Mouse (Mus musculus) activated CD4-positive, CD25-positive, alpha-beta regulatory T cell, adult 4 months (primary cell): Measurements from ENCODE around the gene Smim1. TPM values are rescaled to one million over a fixed set of nuclear protein-coding genes. Genes with fewer than 3 reads are reported as not detected.

ENCODE experiments used
- ATAC-seq: one replicate; pipeline ENCODE4 v1.8.0; 2017
- polyA plus RNA-seq, 2 experiments: library from polyadenylated mRNA; unstranded; fragments of 100-300 nt; shearing (Covaris generic); gene quantifications; one replicate each; pipeline ENCODE4 v1.2.1; 2017

The Smim1 gene
- polyA plus RNA-seq: 1 to 10 TPM in 1 of 2 experiments, not detected in 1; 1.0 TPM

DNA sequence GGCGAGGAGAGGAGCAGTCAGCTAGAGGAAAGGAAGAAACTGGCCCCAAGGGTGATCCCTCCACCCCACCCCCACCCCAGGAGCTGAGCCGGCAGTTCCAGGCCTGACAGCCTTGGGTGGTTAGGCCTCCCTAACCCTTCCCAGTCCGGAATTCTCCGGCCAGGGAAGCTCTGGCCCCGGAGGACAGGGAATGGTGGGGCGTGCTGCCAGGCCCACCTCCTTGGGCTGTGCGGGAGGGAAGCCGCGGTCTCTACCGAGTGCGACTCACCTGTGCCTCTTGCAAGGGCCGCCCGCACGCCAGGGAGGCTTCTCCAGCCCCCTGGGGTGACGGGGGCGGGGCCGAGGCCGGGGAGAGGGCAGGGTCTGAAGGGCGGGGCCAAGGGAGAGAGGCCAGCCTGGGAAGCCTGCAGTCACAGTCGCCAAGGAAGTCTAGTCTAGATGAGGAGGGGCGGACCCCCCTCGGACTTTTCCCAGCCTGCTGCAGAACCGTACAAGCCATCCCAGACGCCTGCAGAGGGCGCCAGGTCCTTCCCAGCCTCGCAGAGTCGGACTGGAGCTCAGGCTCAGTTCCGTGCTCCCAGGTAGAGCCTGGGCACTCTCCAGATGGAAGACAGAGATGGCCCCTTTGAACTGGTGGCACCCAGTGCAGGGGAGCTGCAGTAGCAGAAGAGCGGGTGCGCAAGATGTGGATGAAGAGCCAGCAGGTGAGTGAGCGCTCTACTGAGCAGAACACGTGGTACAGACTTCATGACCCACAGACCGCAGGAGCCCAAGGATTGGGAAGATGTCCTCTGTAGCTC lies at the start of gene Smim1:
TSS of gene Smim1 (minus strand) at position 590 of the 800 bp plus-strand sequence.
- ATAC-seq: no peak

DNA sequence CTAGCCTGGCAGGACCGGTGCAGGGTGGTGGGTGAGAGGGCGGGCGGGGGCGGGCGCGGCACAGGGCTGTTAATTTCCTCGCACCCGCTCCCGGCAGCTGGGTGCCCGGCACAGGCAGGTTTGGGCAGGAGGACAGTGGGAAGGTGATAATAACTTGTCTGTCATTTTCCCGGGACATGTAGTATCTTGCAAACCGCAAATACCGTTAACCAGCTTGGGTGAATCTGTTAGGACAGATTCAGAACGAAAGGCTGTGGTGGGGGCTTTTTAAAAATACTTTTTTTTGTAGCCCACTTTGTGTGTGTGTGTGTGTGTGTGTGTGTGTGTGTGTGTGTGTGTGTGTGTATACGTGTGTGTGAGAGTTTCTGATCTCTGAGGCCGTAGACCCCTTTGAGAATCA lies 45.9 kb upstream of the Smim1 start:
- ATAC-seq: no peak

DNA sequence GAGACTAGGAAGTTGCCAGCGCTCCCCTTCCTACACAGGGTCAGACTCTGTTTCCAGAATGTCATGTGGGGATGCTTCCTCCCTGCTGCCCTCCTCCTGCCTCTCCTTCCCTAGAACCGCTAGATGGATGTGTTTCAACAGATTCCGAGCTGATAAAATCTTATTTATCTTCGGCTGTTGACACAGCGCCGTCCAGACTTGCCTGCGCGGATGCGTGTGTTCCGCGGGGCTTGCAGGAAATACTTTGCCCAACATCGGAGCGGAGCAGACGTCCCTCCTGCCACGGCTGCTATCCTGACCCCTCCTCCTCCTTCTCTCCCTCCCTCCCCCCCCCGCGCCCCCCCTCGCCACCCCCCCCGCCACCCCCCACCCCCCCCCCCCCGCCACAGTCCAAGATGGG lies 45.5 kb upstream of the Smim1 start:
- no peak for ATAC-seq

DNA sequence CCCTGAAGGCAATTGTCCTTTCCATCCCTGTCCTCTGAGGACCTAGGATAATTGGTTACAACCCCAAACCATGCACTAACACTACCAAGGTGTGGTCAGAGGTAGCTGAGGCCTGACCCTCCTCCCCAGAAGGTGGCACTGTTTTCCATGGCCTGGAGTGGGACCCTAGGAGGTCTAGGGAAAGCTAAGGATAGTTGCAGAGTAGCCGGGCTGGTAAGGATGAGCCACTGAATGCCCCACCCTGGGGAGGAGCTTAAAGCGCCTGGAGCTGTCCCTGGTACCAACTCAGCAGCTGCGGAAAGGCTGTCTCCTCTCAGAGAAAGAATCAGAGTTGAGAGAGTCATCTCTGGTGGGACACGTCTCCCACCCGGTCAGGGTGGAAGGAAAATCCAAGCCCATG lies 44.9 kb upstream of the Smim1 start:
- no peak for ATAC-seq

DNA sequence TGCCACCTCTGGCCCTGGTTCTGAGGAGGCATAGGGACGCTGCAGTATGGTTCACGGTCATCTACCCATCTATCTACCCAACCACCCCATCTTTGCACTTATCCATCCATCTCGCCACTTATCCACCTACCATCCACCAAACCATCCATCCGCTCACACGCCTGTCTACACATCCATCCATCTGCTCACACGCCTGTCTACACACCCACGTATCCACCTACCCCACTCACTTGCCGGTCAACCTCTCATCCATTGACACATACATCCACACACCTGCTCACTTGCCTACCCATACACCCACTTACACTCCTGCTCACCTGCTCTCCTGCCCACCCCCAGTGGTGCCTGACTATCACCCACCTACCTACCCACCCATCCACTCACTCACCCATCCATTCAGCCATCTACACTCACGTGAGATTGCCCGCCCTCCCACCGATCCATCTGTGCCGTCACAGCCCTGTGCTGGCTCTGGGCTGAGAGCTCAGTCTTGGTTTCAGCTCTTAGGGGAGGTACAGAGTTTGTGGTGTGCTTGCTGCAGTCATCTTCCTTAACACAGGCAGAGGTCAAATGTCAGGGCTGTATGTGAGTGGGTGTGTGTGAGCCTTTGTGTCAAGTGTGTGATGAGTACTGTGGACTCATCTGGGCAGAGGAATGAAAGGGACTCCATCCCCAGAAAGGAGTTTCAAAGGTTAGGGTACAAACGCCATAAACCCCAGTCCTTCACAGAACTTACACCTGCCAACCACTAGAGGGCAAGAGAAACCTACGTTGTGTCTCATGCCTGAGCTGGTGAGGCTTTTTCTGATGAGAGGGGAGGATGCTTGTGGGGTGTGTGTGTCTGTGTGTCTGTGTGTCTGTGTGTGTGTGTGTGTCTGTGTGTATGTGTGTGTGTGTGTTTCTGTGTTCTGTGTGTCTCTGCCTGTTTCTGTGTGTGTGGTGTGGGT lies 39.1 kb upstream of the Smim1 start:
- peak; percentile 57 for ATAC-seq

DNA sequence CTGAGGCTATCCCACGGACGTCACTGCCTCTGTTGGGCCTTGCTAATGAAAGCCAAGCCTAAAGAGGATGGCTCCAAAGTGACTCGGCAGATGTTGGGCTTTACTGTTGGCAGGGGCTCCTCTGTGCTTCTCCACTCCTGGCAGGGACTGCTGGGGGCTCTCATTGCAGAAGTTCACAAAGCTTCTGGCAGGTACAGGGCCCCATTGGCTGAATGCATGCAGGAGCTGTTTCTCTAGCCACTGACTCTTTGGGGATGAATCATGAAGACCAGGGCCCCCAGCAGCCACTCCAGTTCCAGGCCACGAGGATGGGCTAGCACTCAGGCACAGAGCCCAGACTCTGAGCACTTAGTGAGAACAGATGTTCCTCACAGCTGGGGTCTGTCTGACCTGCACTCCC lies 31.7 kb upstream of the Smim1 start:
- no peak for ATAC-seq

DNA sequence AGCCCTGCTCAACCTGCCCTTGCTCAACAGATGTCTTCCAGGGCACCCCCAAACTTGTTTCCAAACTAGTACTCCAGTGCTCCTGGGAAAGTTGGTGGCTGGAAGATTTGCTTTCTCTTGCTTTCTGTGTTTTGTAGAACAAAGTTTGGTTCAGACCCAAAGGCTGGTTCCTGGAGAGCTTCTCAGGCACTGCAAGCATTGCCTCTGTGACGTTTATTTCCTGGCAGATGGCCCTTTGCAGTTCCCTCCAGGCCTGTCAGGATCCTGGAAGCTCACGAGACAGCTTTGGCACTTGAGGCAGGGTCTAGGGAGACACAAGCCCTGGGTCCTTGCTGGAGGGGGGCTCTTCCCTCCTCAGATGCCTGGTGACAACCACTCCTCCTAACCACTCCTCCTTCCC lies 30.6 kb upstream of the Smim1 start:
- no peak for ATAC-seq

DNA sequence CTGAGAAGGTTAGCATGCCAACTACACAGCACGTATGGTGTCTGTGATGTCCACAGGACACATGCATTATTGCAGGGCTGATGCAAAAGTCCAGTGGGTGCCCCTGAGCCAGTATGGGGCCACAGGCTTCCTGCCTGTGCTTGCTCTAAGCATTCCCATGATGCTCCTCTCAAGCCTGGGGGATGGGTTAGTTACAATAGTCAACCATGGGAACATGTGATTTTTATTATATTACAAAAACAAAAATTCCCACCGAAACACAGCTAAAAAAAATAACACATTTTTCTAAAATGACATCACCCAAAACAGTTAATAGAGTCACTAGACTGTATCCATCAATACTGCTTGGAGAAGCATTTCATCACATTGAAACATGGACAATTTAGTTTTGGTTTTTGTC lies 30.0 kb upstream of the Smim1 start:
- ATAC-seq: no peak

DNA sequence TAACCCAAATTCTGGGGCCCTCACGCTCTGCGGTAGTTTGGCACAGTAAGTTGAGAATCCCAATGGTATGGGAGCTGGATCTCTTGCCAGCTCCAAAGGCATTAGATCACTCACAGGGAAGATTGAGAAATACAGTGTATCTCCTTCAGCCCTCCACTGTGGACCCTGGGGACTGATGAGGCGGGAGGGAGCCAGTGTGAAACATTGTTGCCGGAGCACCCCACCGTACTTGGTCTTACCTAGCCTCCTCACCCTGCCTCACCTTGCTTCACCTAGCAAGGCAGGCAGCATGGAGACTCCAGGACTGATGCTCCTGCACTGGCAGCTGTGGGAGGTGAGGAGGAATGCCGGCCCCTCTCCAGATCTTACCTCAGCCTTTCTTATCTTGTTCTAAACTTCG lies 29.5 kb upstream of the Smim1 start:
- ATAC-seq: no peak

DNA sequence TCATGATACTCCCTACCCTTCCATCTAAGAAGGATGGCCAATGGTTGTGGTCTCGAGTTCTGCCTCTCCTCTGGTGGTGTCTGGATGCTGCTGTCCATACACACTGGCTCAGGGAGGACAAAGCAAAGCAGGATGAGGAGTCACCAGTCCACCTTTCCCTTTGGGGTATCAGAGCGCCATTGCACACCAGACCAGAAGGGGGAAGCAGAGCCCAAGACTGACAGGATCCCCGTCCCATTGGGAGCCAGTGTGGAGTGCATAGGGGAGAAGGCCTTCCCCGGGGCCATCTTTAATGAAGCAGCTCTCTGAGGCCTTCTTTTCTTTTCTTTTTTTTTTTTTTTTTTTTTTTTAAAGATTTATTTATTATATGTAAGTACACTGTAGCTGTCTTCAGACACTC lies 27.0 kb upstream of the Smim1 start:
- no peak for ATAC-seq

DNA sequence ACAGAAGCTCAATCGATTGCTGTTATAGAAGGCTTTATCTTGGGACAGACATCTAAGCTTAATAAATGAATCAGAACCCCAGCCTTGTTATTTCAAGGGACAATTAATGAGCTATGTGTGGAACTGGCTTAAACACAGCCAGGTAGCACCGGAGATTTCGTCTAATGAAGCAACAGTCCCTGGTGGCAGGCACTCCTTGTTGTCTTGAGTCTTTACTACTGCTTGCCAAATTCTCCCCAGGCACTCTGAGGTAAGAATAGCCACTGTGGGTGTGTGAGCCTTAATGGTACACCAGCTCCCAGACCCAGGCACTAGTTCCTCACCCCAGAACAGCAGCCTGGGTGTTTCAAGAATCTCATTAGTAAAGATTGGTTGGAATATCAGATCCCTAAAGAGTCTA lies 25.4 kb upstream of the Smim1 start:
- ATAC-seq: no peak

DNA sequence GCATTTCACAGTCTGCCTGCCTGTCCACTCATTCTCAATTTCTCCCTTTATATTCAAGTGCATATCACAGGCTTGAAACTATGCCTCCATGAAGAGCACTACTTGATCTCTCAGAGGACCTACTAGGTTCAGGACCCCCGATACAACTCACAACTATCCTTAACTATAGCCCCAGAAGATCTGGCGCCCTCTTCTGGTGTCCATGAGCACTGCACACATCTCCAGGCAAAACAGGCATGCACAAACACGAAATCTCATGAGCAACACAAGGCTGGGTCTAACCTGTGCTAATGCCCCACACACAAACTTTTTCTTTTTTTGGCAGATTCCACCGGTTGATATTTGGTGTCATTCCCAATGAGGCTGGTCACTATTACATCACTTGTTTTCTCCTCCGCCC lies 19.8 kb upstream of the Smim1 start:
- no peak for ATAC-seq

DNA sequence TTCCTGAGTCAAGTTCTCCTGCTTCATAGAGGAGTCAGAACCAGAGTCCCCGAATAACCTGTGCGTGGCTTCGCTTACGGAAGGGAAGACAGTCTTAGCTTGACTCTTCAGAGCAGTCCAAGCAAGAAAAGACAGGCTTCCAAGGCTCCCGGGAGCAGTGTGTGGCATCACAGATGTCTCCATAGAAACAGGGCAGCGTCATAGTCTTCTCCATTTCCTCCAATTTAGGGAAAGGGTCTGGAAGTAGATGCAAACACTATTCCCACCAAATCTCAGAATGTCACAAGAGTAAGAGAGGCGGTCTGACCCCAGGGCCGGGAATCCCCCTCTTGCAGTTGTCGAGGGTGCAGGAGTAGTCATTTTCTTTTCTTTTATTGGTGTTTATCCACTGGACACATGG lies 16.5 kb upstream of the Smim1 start, which contains the start of gene Ccdc27:
TSS of gene Ccdc27 (minus strand) at position 101 of the 400 bp plus-strand sequence.
- ATAC-seq: no peak

DNA sequence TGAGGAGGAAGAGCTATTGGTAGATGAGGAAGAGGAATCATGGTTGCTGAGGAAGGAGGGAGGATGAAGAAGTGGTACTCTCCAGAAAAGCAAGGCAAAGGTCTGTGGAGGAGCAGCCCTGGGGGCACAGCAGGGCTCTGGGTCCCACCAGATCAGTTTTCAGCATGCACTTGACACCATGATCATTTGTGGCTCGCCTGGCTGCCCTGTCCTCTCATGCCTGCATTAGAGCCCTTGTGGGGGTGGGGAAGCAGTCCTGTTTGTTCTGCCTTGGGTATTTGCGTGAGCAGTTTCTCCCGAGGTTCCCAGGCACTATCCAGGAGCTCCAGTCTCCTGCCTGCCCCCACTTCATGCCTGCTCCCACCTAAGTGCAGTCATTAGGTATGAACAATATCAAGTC lies 11.1 kb upstream of the Smim1 start:
- ATAC-seq: no peak

DNA sequence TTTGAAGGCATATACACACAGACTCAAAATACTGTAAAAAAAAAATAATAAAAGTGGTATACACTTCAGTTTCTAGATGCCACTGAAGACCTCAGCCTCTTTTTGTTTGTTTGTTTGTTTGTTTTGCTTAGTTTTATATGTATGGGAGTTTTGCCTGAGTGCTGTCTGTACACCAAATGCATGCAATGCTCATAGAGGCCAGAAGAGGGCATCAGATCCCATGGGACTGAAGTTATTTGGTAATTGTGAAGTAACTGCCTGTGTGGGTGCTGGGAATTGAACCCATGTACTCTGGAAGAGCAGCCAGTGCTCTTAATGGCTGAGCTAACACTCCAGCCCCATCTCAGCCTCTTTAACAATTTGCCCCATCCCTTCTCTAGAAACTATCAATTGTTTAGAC lies 2.6 kb upstream of the Smim1 start:
- ATAC-seq: no peak

DNA sequence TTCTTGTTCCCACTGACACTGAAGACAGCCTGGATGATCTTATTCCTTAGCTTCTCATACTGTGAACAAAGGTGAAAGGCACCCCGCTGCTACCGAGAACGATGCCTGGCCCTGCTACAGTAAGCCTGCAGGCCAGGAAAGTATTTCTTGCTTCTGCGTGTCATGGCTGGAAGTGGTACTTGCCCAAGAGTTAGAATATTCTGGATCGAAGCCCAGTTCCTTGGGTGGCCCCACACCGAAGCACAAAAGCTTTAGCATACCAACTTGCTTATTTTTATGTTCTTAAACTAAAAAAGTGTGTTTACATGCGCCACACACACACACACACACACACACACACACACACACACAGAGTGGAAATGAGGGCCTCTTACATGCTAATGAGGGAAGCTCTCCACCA lies 2.0 kb upstream of the Smim1 start:
- ATAC-seq: no peak

DNA sequence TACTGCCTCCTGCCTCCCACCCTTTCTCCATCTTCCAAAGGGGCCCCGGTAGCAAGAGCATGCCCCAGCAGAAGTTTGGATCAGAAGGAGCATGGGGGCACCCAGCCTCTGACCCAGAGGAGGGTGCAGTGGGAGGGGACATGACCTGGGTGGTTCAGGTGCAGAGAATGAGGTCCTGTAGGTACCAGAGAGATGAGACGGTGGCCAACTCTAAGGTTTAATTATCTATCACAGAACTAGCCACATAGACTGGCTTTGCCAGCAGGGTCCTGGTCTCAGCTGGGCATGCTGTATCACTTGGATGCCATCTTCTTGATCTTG lies 371 bp upstream of the Smim1 start:
- no peak for ATAC-seq

DNA sequence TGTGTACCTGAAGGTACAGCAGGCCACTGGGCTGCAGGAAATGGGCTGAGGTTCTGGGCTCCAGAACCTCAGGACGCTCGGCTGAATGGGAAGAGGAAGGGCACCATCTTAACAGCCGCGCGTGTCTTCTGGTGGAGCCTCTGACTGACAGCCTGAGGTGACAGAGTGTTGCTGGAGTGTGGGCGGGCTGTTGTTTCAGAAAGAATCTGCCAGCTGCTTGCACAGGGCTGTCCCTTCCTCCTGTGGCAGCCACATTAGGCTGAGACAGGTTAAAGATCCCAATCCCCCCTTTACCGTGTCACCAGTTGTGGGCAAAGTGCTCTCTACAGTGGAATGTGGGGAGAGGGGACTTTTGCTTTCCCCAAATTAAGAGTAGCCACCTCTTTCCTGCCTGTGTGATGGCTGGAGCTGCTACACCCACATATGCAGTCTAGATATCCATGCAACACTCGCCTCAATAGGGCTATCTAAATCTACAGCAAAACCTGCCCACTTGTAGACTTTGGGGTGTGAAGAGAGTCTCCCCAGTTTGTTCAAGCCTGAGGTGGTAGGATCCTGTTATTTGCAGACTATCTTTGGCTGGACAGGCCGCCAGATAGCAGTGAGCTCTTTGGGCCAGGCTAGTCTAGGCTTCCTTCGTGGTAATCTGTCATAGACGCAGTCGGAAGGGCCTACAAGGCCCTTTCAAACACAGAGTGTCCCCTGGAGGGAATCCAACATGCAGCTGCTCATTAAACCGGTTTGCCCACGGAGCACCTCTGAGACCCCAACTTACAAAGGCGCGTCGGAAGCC lies 1.1 kb downstream of the Smim1 start:
- ATAC-seq: no peak

DNA sequence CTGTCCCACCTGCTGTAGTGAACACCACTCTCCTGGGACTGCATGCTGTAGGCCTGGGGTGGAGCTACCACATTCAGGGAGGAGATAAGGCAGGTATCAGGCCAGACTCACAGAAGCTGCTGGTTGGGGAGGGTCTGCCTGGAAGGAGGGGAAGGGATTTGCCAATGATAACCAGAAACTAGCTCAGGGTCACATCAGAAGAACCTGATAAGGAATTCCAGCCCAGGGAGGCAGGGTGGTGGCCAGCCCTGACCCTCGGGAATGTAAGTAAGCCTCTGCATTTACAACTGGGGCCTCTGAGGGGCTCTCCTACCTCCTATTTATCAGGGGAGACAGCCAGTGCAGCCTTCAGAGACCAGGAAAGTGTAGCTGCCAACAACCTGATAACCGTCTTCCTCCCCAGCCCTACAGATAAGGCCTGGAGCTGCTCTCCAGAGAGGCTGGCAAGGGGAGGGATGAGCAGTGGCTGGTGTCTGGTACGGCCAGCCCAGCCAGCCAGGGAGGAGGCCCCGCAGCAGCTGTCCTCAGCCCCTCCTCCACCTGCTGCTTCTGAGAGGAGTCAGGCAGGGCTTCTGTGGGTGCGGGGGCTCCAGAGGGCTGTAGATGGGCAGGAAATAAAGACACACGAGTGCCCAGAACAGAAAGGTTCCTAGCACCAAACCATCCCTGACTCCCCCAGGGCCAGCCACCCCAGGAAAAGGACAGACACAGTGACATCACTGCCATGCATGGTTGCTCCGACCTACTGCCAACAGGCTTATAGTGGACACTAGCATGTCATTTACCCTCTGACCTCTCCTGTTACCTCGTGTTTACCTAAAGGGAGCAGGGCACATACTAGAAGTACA lies 2.1 kb downstream of the Smim1 start:
- ATAC-seq: no peak

DNA sequence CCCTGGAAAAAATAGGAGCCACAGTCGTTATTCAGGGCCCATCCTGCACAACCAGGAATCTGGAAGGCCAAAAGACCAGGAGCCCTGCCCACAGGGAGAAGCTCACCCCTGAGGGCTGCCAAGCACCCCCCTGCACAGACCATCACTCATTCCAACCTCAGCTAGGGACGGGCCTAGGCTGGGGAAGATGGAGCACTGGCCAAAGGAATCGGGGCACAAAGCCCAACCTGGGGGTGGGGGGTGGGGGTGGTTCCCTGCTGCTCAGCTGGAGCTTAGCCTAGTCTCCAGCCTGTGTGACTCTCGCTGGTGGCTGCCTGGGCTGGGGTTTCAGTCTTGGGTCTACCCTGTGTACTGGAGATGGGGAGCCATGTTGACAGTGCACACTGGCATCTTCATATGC lies 3.2 kb downstream of the Smim1 start:
- no peak for ATAC-seq

DNA sequence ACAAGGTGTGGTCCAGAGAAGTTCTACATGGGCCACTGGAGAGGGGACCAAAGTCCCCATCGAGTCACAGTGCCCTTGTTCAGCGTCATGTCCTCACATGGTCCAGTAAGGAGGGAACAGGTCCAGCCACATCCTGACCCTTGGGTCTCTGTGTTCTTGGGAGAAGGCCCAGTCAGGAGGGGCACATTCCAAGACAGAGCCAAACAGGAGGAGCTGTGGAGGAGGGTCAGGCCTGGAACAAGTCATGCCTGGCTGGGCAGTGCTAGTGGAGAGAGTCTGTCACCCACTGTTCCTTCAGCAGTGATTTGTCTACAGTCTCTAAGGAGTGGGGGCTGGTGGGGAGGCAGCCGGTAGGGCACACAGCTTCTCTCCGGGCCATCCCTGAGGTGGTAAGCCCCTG lies 3.6 kb downstream of the Smim1 start:
- no peak for ATAC-seq

DNA sequence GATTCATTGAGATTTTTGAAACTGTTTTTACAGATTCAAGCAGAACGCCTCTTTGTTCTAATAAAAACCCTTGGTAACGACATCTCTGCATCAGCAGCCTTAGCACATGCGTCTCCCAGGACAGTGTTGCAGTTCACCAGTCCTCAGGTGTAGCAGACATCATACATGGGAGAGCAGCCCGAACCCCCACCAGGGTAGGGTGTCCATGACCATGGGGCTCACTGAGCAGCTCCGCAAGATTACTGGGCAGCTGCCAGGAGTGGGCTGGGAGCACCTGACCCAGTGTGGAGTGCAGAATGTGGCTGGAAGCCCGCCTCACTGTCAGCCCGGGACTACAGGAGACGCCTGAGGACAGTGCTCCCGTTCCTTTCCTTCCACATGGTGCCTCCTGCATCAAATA lies 4.6 kb downstream of the Smim1 start:
- no peak for ATAC-seq
